Mouse (Mus musculus) intestine, embryonic 16.5 days (tissue): ENCODE results near the gene Zscan18. TPM values are rescaled to one million over a fixed set of nuclear protein-coding genes. Genes with fewer than 3 reads are reported as not detected.

Experiments
- ATAC-seq: fragments of 200-750 bp; cut with Nextera tagmentation; 2 replicates; pipeline ENCODE4 v1.8.0; 2017; ENCODE audit warnings: moderate TSS enrichment, moderate library complexity
- H3K27ac ChIP-seq: fragments of 300-500 bp; sonication (generic); 2 replicates; pipeline ENCODE4 v1.5.1; 2014; ENCODE audit warnings: mild to moderate bottlenecking, low read length
- H3K27me3 ChIP-seq: fragments of 300-500 bp; sonication (generic); replicated peaks from 2 replicates; pipeline ENCODE4 v1.6.1; 2014; ENCODE audit warnings: low read length, control low read depth, mixed read lengths; ENCODE audit not compliant: control insufficient read depth, insufficient read depth
- H3K36me3 ChIP-seq: fragments of 300-500 bp; sonication (generic); 2 replicates; pipeline ENCODE4 v1.6.1; 2014; ENCODE audit warnings: low read length, control low read depth; ENCODE audit not compliant: control insufficient read depth, insufficient read depth
- H3K4me1 ChIP-seq: fragments of 300-500 bp; sonication (generic); 2 replicates; pipeline ENCODE4 v1.6.1; 2014; ENCODE audit warnings: low read length, control low read depth, mixed read lengths; ENCODE audit not compliant: control insufficient read depth, insufficient read depth
- H3K4me2 ChIP-seq: fragments of 300-500 bp; sonication (generic); 2 replicates; pipeline ENCODE4 v1.6.1; 2014; ENCODE audit warnings: low read depth, low read length, control low read depth
- H3K4me3 ChIP-seq: fragments of 300-500 bp; sonication (generic); 2 replicates; pipeline ENCODE4 v1.5.1; 2014; ENCODE audit warnings: mild to moderate bottlenecking, low read length
- H3K9ac ChIP-seq: fragments of 300-500 bp; sonication (generic); 2 replicates; pipeline ENCODE4 v1.6.1; 2014; ENCODE audit warnings: low read depth, low read length
- H3K9me3 ChIP-seq: fragments of 300-500 bp; sonication (generic); 2 replicates; pipeline ENCODE4 v1.6.1; 2016; ENCODE audit warnings: low read length, control low read depth; ENCODE audit not compliant: control insufficient read depth
- WGBS: fragments of 180-500 bp; shearing (Covaris S2); extraction: QIAGEN DNeasy Blood & Tissue Kit; methylation state at CpG from one replicate; pipeline ENCODE4 v1.1.7; 2014; 5-methylcytosine and 5-hydroxymethylcytosine counted together
- polyA plus RNA-seq: library from polyadenylated mRNA; unstranded; fragments of >200 nt; fragmentation: Nextera tagmentation; extraction: Ambion mirVana; gene quantifications from 2 replicates; pipeline ENCODE4 v1.2.1, GENCODE M21; 2015

Zscan18 gene
- polyA plus RNA-seq, result 3.4 and 4.0 TPM in 2 replicates

DNA sequence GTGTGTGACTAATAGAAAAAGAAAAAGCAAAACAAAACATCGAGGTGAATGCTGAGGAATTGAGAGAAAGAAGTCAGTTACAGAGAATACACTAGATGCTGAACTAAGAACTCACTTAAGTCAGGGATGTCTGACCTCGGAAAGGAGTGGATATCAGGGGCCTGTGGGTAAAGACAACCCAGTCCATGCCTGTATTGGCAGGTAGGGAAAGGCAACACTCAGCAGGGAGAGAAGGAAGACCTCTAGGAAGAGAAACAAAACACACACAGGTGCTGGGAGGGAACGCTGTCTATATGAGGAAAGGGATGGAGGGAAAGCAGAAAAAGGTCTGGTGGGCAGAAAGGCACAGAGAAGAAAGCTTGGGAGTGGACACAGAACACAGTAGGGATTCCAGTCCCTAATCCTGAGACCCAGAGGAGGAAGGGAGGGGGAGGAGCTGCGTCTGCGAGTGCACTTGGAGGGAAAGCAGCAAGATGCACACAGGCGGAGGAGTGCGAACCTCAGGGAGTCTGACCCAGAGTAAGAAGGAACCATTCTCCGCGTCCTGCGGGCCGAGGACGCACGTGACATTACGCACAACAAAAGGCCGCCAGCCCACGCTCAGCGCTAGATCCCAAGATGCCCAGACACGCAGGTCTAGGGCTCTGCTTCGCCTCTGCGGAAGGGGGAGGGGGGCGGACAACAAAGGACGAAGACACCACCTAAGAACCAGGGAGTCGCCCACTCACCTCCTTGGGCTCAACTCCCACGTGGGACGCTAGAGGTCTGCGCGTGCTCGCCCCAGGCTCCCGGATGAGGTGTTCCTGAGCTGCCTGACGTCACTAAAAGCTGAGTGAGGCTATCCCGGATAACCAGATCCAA lies at the start of gene Zscan18:
Gene Zscan18, minus strand, starts transcription at position 770 of the 861 bp plus-strand sequence.
- 5% methylated on average over 31 of the region's 31 CpGs for WGBS
- Histone ChIP-seq H3K4me1 (0 out of 2 replicates have a peak, but pooled peaks cover 3% of the 10 kb centered on the region), H3K4me2 (peak within 1 kb of the TSS; percentile 75), H3K4me3 (peak within 1 kb of the TSS; percentile 45), H3K27me3 (no peaks in the 10 kb centered on the region), H3K9ac (peak within 1 kb of the TSS; percentile 66), H3K9me3 (no peaks in the 10 kb centered on the region), H3K27ac (no peak within 1 kb of the TSS; the same call in 1 of the 2 replicates), H3K36me3 (no peaks in the 10 kb centered on the region; the same call in 1 of the 2 replicates)
- peak; percentile 98 for ATAC-seq

DNA sequence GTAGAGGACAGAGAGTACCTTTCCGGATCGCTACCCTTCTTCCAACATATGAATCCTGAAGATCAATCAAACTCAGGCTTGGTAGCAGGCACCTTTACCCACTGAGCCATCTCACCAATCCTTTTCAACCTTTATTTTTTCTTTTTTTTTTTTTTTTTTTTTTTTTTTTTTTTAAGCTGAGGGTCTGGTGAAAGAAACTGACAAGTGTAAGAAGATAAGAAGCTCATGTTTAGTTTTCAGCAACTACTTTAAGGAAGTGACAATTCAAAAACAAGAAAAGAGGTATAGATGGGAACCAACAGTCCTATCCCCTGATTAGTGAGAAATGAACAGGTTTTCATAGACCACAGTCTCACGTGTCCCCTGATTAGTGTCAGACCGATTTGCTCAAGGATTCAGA lies 32.3 kb upstream of the Zscan18 start:
- peaks cover 26% of the 10 kb centered on the region for H3K9me3 ChIP-seq

DNA sequence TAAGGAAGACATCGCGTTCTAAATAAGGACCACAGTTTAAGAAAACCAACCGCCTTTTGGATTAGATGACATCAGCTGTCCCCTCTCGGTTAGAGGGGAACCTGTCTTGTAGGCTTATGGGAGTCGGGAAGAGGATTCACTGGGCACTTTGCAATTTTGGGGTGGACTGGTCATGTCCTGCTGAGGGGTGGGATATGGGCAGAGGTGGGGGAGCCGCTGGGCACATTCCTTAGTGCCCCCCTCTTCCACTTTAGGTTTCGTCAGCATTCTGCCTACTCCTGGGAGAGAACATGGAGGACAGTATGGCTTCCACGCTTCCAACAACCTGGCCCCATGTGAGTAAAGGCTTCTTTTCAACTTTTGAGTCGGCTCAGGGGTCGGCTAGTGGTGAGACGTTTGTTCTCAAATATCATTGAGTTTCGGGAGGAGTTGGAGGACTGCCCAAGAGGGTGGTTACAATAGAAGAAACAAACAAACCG lies 31.8 kb upstream of the Zscan18 start:
- Histone ChIP-seq H3K4me1 (0 out of 2 replicates have a peak, but pooled peaks cover 5% of the 10 kb centered on the region), H3K27ac (peak overlapping the region; percentile 65), H3K9ac (peak overlapping the region; percentile 80), H3K4me2 (peak overlapping the region; percentile 52), H3K9me3 (peaks cover 24% of the 10 kb centered on the region), H3K36me3 (peaks cover 31% of the 10 kb centered on the region), H3K27me3 (no peaks in the 10 kb centered on the region), H3K4me3 (peak overlapping the region; percentile 67)
- peak; percentile 56 for ATAC-seq
- WGBS, result 33% methylated on average over 13 of the region's 13 CpGs

More for the DNA sequence above, 32.3 kb upstream of the Zscan18 start:
- 0 out of 2 replicates have a peak, but pooled peaks cover 5% of the 10 kb centered on the region for H3K4me1 ChIP-seq
- no peak for ATAC-seq
- no peak overlapping the region for H3K27ac ChIP-seq
- H3K27me3 ChIP-seq, result no peaks in the 10 kb centered on the region
- peak overlapping the region; percentile 67 for H3K4me3 ChIP-seq
- peaks cover 35% of the 10 kb centered on the region for H3K36me3 ChIP-seq
- peak overlapping the region; percentile 52; the same call in 1 of the 2 replicates for H3K4me2 ChIP-seq
- peak overlapping the region; percentile 80; the same call in 1 of the 2 replicates for H3K9ac ChIP-seq
- WGBS, result 95% methylated on average over 4 of the region's 4 CpGs

DNA sequence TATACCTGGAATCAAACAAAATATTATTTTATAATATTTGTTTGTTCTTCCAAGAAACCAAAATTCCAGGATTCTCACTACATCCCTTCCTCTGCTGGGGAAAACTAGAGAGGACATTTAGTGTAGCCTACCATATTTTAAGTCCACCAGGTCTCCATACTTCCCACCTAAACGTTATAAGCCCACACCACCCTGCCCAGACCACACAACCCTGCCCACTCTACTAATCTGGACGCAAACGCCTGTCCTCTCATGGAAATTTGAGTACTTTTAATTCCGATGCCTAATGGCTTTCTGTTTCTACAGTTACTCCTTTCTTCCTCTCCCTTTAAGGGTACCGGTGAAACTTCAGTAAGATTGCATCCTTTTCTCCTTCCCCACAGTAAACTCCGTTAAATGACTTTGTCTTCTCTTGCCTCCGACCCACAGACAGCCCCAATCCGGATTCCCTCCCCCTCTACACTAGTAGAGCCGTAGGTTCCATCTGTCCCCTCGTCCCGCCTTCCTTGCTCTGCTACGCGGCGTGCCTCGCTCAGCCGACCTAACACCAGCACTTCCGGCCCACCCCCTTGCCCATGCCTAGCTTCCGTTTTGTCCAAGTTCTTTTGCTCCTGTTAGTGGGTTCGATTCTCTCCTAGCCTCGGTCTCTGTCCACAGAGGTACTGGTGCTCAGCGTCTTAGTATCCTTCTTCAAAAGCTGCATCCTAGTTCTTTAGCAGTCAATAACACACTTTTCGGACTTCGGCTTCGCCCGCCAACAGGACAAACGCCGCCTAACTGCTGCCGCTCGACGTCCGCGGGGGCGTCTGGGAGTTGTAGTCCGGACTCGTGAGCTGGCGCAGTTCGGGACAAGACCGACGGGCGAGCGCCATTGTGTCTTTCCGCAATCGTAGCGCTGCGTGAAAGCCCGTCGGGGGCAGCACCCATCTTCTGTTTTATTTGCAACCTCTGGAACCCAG lies 31.0 kb upstream of the Zscan18 start, which contains the start of gene Zfp110:
Gene Zfp110, plus strand, starts transcription at position 600 of the 959 bp plus-strand sequence.
- H3K4me1 ChIP-seq, result 0 out of 2 replicates have a peak, but pooled peaks cover 5% of the 10 kb centered on the region
- ATAC-seq, result peak; percentile 99
- peaks cover 18% of the 10 kb centered on the region for H3K9me3 ChIP-seq
- H3K36me3 ChIP-seq, result peaks cover 25% of the 10 kb centered on the region
- WGBS, result 3% methylated on average over 47 of the region's 47 CpGs
- H3K9ac ChIP-seq, result peak within 1 kb of the TSS; percentile 80
- peak within 1 kb of the TSS; percentile 65 for H3K27ac ChIP-seq
- peak within 1 kb of the TSS; percentile 52 for H3K4me2 ChIP-seq
- H3K27me3 ChIP-seq, result no peaks in the 10 kb centered on the region
- peak within 1 kb of the TSS; percentile 67 for H3K4me3 ChIP-seq

DNA sequence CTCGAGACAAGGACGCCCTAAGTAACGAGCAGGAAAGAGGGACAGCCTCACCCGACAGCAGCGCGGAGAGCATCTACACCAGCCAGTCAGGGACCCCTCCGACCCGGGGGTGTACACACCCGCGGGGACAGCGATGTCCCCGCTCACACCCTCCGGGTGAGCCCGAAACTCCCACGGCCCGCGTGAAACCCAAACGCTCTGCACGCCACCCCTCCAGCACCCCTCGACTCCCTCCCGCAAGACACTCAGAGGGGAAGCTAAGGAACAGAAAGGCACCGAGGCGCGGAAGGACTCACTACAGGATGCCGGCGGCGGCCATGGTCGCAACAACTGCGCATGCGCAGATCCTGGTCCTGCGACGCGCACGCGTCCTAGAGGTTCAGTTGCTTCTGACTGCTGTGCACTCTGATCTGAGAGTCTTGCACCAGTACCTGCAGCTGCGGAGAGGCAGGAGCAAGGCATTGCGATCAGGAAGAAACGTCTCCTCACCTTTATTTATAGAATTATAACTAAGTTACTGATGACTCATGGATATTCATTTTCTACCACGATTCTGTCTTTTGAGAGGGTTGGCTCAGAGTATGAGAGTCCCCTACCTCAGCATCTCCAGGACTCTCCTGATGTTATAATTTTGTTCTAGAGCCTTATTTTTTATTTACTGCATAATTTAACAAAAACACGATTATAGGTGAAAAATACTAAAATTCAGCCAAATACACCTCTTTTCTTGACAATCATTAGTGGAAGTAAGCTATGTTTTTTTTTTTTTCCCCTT lies 15.3 kb upstream of the Zscan18 start, which contains the start of gene Zfp329:
Gene Zfp329, minus strand, starts transcription at position 338 of the 775 bp plus-strand sequence.
- WGBS, result under 1% methylated on average over 40 of the region's 40 CpGs
- 0 out of 2 replicates have a peak within 1 kb of the TSS, but pooled peaks have one; percentile 62 for H3K27ac ChIP-seq
- H3K9ac ChIP-seq, result peak within 1 kb of the TSS; percentile 96
- peak within 1 kb of the TSS; percentile 66 for H3K4me2 ChIP-seq
- H3K27me3 ChIP-seq, result no peaks in the 10 kb centered on the region
- peaks cover 10% of the 10 kb centered on the region; the same call in 1 of the 2 replicates for H3K9me3 ChIP-seq
- peaks cover 4% of the 10 kb centered on the region; the same call in 1 of the 2 replicates for H3K36me3 ChIP-seq
- ATAC-seq, result peak; percentile 99
- no peaks in the 10 kb centered on the region for H3K4me1 ChIP-seq
- peak within 1 kb of the TSS; percentile 84 for H3K4me3 ChIP-seq

DNA sequence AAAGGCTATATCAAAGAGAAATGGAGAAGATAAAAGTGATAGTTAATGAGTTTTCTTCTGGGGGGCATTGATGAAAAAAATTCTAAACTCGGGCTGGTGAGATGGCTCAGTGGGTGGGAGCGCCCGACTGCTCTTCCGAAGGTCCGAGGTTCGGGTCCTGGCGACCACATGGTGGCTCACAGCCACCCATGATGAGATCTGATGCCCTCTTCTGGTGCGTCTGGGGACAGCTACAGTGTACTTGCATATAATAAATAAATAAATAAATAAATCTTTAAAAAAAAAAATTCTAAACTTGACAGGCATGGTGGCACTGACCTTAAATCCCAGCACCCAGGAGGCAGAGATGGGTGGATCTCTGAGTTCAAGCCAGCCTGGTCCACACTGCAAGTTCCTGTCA lies 12.1 kb upstream of the Zscan18 start:
- ATAC-seq, result no peak
- 96% methylated on average over 8 of the region's 8 CpGs for WGBS
- Histone ChIP-seq H3K4me1 (no peaks in the 10 kb centered on the region), H3K27me3 (no peaks in the 10 kb centered on the region), H3K4me2 (no peak overlapping the region), H3K9me3 (peaks cover 20% of the 10 kb centered on the region), H3K4me3 (no peak overlapping the region), H3K27ac (no peak overlapping the region), H3K36me3 (peaks cover 22% of the 10 kb centered on the region), H3K9ac (no peak overlapping the region)

DNA sequence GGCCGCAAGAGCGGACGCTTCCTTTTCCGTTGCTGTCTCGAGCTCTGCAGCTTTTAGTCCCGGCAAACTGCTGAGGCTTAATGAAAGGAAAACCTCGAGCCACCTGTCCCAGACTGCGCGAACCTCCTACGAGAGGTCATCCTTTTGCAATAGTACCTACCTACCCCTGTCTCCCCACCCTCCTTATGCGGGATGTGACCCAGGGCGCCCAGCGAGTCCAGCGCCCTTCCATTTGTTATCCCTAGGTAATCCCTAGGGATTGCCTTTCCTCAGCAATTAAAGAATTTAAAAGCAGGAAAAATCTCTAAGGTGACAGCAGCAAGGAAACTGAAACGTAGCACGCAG lies 264 bp upstream of the Zscan18 start:
- ATAC-seq, result peak; percentile 87; the same call in 1 of the 2 replicates
- under 1% methylated on average over 16 of the region's 16 CpGs for WGBS
- Histone ChIP-seq H3K27ac (no peak overlapping the region), H3K4me2 (peak overlapping the region; percentile 75), H3K4me3 (peak overlapping the region; percentile 45), H3K27me3 (no peaks in the 10 kb centered on the region), H3K4me1 (0 out of 2 replicates have a peak, but pooled peaks cover 3% of the 10 kb centered on the region), H3K9ac (peak overlapping the region; percentile 66), H3K9me3 (no peaks in the 10 kb centered on the region), H3K36me3 (no peaks in the 10 kb centered on the region; the same call in 1 of the 2 replicates)

DNA sequence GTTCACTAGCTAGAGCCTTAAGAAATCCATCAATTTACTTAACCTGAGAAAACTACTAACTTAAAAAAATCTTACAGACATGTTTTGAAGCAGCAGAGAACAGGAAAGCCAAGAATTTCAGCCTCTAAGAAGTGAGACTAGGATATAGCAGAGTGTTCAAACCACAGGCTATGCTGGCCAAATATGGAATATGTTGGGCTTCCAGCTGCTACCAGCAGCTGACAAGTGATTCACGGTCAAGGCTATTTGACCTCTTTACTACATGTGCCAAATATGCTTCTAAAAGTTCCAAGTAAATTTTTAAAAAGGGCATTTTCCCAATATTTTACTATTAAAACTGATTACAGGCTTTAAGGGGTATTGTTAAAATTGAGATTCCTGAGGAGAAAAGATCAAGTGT lies 3.9 kb downstream of the Zscan18 start:
- no peak for ATAC-seq
- H3K9me3 ChIP-seq, result peaks cover 6% of the 10 kb centered on the region; the same call in 1 of the 2 replicates
- 88% methylated on average over 1 of the region's 1 CpGs for WGBS

More for the DNA sequence above, 3.9 kb downstream of the Zscan18 start:
- no peak overlapping the region for H3K9ac ChIP-seq
- H3K4me2 ChIP-seq, result no peak overlapping the region
- 0 out of 2 replicates have a peak, but pooled peaks cover 3% of the 10 kb centered on the region for H3K4me1 ChIP-seq
- H3K27ac ChIP-seq, result no peak overlapping the region
- no peak overlapping the region for H3K4me3 ChIP-seq
- H3K27me3 ChIP-seq, result no peaks in the 10 kb centered on the region
- H3K36me3 ChIP-seq, result peaks cover 4% of the 10 kb centered on the region; the same call in 1 of the 2 replicates
